ENCODE assay signal across 21 mouse cellular contexts in genomic region chr14:61708331-61708730, GRCm38 (mm10).
"Had no signal": no experiment of that assay in that cellular context is flagged by ENCODE, and none has a peak within 500 bp of the region (broad histone marks: within the 10 kb centered on the region; RNA-seq: fewer than 3 reads in every experiment).

No protein-coding gene starts in this region.

- H3K4me2 ChIP-seq: limb, embryonic 15.5 days; liver, embryonic 11.5 days; lung, embryonic 14.5 days; midbrain, embryonic 12.5 days; midbrain, embryonic 15.5 days; neural tube, embryonic 12.5 days; neural tube, embryonic 15.5 days; stomach, embryonic 15.5 days had no signal

- H3K36me3 ChIP-seq: limb, embryonic 15.5 days; midbrain, embryonic 12.5 days; midbrain, embryonic 15.5 days; neural tube, embryonic 12.5 days; neural tube, embryonic 15.5 days; stomach, embryonic 15.5 days had no signal

- H3K4me3 ChIP-seq: layer of hippocampus, adult 2 months; limb, embryonic 15.5 days; midbrain, embryonic 12.5 days; midbrain, embryonic 15.5 days; neural tube, embryonic 12.5 days; neural tube, embryonic 15.5 days; stomach, embryonic 15.5 days had no signal

- H3K4me1 ChIP-seq: midbrain, embryonic 15.5 days; neural tube, embryonic 12.5 days; stomach, embryonic 15.5 days had no signal

- ATAC-seq: liver, postnatal 0 days; lung, postnatal 0 days; midbrain, embryonic 15.5 days had no signal

- H3K9ac ChIP-seq: limb, embryonic 15.5 days; liver, embryonic 14.5 days; liver, postnatal 0 days; lung, embryonic 14.5 days; midbrain, embryonic 12.5 days; midbrain, embryonic 15.5 days; neural tube, embryonic 12.5 days; neural tube, embryonic 15.5 days; stomach, embryonic 15.5 days had no signal

- H3K9me3 ChIP-seq: limb, embryonic 15.5 days; midbrain, embryonic 12.5 days; midbrain, embryonic 15.5 days; neural tube, embryonic 12.5 days; neural tube, embryonic 15.5 days; stomach, embryonic 15.5 days had no signal

- H3K27me3 ChIP-seq: limb, embryonic 15.5 days; midbrain, embryonic 12.5 days; midbrain, embryonic 15.5 days; neural tube, embryonic 12.5 days; neural tube, embryonic 15.5 days; stomach, embryonic 15.5 days had no signal

- H3K27ac ChIP-seq: kidney, postnatal 0 days; layer of hippocampus, adult 2 months; limb, embryonic 15.5 days; liver, embryonic 14.5 days; macrophage; midbrain, embryonic 12.5 days; midbrain, embryonic 15.5 days; neural tube, embryonic 12.5 days; neural tube, embryonic 15.5 days; stomach, embryonic 15.5 days had no signal

- DNase-seq: kidney, adult 2 months; kidney, postnatal 25 days; left cerebral cortex, postnatal 4 days; liver, postnatal 0 days; lung, embryonic 14.5 days; right cerebral cortex, adult 18-20 months; right cerebral cortex, postnatal 14 days; spleen, adult 18-20 months; thymus, postnatal 25 days had no signal
